Mouse (Mus musculus) ES-CJ7 (cell line): ENCODE measurements around the gene Car1.
"Not testable (repeated sequence)": the region's sequence is repeated elsewhere in the genome, so short reads cannot be mapped to it uniquely, and the experiment has no call there.

ENCODE experiments used
- DNase-seq: peaks from one replicate; pipeline ENCODE4 v3.0.0; 2011; ENCODE audit warnings: low read depth, low spot score

Gene Car1

DNA sequence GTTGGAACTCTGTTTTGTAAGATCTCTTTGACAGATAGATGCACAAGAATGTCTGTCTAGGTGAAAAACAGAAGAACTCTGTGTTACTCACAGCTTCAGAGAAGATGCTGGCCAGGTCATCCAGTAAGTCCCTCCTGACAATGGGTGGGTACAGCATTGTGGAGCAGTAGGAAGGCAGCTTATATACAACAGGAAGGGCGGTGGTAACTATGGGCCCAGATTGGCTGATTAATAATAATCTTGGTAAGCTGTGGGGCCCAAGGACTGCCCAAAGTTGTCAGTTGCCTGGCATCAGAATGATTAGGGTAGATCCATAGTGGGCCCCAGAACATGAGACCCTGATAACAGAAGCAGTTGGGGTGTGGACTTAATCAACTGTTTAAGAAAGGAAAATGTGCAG is at the start of gene Car1:
Gene Car1 (minus strand): TSS at position 158 of the 400 bp plus-strand sequence.
- no peak for DNase-seq

DNA sequence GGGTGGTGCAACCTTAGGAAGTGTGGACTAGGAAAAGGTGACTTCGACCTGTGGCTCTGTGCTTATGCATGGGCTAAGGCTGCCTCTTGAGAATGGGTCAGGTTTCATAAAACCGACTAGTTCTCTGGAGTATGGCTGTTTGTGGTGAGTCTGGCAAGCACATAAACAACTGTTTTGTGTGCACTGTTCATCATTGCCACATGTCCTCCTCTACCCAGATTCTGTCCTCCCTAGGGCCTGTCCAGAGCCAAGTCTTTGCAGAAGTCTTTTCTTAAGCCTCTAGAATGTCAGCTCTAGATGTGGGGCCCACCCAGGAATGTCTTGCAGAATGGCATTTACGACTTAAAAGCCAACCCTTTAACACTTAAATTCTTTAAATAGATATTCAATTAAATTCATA is 49.7 kb upstream of the Car1 start:
- DNase-seq: no peak

DNA sequence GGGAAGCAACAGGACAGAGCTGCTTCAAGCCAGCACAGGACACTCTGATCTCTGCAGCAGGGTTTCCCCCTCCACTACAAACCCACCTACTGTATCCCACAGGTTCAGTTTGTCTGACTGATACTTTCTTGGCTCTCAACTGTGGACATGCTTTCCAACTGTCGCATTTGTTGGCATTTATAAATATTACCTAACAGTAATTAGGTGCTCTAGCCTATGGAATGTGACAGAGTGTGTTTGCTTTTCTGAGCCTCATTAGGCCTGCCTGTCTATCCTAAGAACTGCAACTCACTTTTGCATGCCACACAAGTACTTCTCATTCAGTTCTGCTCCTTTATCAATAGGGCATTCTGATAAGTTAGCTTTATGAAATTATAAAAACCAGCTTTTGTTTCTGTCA is 46.3 kb upstream of the Car1 start:
- DNase-seq: no peak

DNA sequence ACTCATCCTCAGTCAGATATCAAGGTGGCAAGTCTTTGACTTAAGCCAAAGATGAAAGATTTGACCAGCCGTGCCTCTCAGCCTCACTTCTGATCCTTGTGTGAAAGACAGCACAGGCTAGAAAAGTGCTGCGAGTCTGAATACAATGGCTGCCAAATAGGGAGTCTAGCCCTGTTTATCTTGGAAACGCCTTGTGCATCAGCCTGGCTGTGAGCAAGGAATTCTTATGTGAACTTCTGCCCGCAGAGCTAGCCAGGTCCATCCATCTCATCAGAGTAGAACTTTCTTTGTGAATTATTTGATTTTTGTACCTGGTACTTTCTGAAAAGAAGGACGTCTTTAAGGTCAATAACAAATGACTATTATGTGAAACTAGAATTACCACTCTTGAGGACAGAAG is 45.8 kb upstream of the Car1 start:
- no peak for DNase-seq

DNA sequence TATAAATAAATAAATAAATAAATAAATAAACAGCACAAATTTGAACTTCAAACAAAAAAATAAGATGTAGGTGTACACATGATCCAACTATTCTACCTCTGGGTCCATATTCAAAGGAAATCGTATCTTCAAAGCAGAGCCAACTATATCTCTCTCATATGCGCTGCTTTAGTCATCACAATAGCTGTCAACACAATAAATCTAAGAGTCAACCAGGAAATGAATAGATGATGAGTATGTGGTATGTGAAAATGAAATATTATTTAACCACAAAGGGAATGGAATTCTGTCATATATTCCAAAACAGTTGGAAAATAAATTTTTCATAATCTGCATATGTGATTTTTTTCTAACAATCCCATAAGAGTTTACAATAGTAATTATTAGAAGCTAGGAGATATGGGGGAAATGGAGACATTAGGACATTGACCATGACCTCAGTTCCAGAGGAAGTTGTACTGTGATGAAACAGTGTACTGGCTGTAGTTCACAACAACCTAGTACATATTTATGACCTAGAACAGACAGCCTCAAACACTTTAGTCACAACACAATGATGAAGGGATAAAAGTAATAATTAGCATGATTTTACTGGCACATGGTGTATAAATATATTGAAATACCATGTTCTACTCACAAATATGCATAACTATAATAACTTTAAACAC is 40.6 kb upstream of the Car1 start:
- no peak for DNase-seq

DNA sequence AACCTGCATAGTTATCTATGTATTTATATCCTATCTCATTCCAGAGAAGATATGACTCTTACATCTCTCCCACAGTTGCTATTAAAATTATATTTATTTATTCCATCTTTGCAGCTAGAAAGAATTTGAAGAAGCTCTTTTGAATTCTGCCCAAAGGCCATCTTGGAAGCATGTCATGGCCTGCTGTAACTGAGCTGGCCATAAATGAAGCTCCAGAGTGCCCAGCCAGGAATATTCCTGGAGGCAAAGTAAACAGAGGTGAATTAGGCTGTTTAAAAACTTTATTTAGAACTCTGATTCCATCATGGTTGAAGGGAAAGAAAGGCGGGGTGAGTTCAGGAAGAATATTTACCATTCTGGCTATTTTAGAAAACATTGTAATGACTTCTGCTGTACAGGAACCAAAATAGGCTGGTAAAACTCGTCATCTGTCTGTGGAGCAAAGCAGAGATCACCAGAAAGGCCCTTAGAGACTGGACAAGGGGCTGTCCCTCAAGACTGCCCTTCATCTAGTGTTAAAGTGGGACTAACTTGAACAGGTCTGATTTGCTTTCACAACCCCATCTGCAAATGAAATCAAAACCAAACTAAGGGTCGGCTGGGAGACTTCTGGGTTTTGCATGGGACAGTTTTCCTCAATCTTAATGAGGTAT is 31.4 kb upstream of the Car1 start:
- DNase-seq: no peak

DNA sequence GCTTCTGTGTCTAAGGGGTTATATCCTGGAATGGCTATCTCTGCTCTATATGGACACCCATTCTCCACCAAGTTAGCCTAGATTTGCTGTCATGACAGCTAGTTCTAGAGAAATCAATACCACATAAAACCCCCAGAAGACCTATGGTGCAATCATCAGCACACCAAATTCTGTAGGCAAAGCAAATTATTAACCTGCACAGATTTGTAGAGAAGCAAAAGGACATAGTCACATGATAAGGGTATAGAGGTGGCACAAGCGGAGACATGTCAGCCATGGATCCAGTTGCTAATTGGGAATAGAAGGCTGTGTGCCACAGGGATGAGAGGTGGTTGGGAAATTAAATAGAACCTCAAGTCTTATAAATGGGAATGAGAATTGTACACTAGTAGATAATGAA is 30.8 kb upstream of the Car1 start:
- DNase-seq: no peak

DNA sequence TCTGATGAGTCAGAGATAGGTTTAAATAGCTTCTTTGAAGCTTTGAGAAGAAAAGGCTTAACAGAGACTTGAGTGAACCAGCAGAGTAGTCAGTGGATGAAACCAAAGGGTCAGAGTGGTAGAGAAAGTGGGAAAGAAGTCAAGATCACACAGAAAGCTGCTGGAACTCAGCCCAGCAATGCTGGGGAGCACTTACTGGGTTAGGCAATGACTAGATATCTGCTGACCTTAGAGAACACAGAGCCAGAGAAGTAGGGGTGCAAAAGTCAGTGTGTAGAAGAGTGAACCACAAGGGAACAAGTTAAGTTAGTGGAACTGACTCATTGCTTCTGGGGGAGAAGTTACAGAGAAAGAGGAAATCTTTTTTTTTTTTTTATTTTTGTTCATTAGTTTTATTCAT is 24.6 kb upstream of the Car1 start:
- DNase-seq: no peak

DNA sequence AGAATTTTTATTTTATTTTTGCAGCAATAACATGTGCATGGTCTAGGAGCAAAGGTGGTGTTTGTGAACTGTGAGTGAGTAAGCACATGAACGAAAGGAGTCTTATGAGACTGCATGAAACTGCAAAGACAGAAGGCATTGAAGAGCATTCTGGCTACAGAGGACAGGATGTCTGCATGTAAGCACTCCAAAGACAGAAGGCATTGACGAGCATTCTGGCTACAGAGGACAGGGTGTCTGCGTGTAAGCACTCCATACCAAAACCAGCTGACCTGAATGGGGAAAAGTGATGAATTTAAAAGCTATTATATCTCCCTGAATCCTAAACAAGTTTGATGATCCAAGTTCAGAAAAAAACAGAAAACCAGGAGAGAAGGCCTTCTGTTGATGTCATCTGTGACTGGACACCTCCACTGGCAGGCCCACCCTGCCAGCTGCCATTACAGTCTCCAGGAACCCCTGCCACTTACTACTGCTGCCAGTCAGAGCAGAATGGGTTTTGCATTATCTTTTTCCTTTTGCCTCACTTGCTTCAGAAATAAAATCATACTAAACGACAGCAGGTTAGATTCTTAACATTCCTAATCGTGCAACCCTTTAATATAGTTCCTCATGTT is 23.2 kb upstream of the Car1 start:
- no peak for DNase-seq

DNA sequence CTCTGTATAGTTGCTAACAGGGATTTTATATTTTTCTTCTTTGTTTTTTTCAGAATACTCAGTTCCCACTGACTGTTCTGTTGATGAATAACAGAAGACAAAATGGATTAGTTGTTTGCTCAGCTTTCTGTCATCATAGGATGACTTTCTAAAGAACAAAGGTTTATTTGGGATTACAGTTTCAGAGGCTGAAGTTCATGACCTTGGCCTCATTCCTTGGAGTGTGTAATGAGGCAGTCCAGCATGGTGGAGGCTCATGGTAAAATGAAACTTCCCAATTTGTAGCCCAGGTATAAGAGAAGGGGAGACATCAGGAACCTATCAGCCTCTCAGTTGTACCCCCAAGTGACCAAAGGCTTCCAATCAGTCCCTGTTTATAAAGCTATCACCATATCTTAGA is 20.7 kb upstream of the Car1 start:
- DNase-seq: no peak

DNA sequence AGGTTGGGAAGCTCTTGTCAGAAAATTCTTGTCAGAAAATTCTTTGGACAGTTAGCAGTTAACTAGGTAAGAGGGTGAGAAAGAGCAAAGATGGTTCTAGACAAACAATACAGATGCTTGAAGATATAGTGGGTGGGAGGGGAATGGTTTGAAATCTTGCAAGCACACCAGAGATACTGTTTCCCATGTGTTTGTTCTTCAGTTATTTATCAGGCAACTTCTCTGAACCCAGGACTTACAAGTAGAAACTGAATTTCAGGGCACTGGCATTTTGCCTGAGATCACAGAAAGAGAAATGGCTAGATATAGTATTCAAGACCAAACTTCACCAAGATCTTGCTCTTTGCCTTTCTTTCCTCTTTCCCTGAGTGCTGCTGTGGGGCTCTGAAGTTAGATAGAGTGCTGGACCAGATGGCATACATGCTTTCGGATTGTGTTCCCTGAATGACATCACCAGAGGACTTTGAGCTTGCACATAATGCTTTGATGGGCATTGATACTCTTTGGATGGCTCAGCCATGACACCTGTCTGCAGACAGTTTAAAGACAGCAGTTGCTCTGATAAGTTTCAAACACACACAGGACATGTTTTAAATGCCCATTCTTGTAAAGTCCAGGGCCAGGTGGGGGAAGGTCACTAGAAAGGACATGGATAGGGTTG is 11.8 kb upstream of the Car1 start:
- DNase-seq: no peak

DNA sequence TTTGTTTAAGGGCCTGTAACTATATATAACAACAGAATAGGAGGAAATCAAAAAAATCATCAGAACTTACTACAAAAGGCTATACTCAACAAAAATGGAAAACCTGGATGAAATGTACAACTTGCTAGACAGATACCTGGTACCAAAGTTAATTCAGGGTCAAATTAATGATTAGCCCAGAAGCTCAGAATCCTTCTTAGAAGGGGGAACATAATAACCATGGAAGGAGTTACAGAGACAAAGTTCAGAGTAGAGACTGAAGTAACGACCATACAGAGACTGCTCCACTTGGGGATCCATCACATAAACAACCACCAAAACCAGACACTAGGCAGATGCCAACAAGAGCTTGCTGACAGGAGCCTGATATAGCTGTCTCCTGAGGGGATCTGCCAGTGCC is 7.2 kb upstream of the Car1 start:
- not testable (repeated sequence) for DNase-seq

DNA sequence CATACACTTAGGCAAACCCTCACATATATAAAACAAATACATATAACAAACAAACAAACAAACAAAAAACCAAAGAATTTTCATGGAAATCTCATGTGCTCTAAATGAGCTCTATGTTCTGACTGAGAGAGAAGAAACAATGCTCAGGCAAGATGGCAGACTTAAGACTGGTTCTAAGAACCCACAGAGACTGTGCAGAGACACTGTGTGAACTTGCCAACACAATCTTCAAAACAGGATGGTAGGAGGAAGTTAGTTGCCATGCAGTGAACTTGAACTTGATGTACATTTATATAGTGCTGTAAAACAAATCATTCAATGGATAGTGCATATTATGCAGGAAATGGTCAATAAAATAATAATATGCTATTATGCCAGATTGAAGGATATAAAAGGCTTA is 1.5 kb downstream of the Car1 start:
- DNase-seq: no peak

DNA sequence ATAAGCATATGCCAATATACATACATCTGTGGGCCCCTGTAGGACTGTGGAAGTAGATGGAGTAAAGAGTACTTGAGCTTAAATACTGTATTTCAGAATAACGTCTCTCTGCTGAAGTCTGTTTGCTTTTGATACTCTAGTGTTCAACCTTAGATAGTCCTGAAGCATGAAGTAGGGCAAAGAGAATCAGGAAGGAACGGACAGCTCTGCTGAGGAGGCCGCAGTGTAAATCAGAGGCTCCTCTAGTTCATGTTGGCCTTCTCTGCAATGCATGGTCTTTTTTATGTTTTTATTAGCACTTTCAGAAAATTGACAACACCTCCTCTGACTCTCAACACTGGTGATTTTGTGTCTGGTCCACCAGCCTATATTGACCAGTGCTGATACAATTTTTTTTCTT is 2.2 kb downstream of the Car1 start:
- DNase-seq: no peak

DNA sequence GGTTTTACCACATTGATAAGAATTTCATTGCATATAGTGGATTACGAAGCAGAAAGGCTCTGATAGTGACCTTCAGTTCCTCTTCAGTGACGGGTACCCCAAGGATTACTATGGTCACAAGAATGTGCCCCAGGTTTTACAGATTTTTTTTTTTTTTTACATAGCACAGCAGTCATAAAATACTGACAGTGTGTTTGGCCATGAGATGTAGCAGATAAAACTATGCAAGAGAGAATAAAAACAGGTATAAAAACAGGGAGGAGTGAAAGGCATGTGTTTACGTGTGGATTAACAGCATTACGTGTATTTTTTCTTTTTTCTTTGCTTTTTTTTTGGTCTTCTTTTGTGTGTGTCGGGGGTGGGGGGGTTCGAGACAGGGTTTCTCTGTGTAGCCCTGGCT is 3.3 kb downstream of the Car1 start:
- no peak for DNase-seq

DNA sequence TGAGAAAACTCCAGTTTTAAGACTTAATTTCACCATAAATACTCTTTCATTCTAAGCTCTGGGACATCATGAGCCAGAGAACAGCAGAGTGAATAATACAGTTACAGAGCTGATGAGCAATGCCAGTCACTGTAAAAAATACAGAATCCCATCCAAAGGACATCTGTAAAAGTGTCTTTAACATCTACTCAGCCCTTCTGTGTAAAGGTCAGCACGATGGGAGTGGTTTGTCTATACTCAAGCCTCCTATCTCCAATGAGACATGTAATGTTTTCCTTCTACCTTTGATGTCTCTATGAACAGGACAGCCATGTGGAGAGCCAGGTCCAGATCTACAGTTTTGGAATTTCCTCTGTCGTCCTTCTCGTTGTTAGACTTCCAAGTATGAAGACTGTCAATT is 11.1 kb downstream of the Car1 start:
- DNase-seq: no peak

DNA sequence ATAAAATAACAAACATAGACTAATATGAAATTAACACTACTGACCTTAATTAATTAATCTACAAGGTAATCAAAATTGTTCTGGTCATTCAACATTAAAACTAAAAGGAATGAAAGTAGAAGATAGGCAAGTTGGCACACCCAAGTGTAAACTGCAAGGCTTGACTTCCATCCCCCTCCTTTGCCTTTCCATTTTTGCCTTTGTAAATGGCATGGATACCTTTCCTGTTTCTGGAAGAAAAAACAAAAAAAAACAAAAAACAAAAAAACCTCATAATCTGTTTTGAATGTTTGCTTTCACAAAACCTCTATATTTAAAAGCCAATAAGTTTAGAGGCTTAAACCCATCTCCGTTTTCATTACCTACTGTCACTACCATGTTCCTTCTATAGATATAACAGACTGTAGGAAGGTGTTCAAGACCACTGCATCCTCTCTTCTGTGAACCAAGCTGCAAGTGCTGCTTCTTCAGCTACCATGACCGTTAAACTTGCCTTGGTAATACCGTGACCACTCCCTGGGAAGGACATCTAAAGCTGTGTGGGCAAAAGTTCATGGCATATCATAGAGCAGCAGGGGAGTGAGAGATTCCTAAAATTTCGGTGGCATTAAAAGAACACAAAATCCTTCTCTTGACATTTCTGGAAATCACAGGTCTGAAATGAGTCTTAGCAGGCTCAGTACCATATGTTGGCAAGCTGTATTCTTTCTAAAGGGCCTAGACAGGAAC is 12.7 kb downstream of the Car1 start:
- no peak for DNase-seq

DNA sequence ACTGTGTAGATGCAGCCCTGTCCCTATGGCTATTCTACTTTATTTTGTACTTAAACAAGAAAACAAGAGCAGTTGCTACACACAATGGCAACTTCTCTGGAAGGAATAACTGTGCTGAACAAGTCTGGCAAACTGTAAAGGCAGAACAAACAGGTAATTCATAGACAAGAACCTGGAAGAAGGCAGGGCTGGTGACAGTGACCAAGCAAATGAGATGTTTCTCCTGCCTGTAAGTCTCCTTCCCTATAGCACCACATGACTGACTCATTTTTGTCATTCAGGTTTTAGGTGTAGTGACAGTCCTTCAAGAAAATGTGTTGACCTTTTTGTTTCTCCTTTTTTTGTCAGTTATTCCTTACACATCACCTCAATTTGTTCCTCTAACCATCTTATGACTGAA is 16.1 kb downstream of the Car1 start:
- no peak for DNase-seq

DNA sequence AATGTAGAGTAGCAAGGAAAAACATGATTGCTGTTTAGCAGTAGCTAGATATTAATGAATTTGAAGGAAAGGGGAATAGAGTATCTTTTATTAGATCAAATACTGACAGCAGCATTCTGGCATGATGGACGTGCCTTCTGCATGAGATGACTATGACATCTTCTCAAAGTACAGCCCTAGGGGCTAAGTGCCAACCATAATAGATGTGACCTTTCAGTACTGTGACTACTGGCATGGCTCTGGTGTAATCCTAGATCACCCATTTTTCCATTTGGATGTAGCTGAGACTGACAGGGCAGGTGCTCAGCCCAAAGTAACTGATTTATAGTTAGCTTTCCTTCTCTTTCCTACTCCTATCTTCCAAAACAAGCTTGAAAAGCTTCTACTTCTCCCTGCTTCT is 20.6 kb downstream of the Car1 start:
- DNase-seq: no peak

DNA sequence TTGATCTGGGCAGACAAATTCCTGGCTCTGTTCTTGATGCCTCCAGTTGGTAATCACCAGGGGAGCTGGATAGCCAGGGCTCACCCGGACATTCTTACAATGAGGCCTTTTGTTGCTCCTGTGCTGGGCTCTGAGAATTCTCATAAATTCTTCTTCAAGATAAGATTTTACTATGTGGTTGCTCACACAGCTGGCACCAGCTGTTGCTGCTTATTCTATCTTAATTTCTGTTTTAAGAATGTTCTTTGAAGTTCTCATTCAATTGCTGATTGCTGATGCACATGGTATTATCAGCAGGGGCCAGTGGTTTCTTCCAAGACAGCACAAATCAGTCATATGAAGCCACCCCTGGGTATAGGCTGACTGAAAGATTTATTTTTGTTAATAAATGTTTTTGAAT is 21.0 kb downstream of the Car1 start:
- DNase-seq: no peak

DNA sequence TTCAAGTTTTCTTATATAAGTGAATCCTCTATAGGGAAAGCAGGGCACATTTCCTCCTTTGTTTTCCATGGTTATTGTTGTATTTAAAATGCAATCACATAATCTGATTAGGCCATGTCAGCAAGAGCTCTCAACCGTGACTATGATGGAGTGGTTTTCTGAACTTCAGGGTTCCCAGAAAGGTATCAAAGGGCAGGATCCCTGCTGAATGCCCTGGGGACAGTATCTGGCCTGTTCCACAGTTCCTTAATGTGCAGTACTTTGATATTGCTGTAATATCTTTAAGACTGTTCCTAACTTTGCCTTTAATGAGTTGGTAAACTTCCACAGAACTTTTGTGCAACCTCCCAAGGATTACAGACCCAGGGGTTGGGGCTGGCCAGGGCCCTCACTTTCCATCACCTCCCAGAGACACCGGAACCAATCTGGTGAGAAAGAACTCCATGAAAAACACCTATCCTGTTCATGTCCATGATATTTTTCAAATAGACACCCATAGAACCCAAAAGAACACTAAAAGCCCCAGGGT is 21.6 kb downstream of the Car1 start:
- DNase-seq: no peak

DNA sequence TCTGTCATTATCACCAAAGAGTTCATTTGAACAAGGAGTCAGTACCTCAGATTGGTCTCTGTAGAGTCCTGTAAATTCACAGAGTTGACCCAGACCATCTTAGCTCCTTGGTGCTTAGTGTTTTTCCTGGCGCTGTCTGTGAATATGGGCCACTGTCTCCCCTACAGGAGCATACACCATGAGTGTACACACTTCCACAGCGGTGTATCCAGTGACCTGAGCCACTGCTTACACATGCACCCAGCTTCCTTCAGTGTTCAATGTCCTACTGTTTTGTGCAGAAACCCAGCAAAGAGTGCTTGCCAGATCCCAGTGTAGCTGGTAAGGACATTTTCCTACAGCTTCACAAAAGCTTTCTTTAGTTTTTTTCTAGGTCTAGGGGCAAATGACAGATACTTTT is 22.8 kb downstream of the Car1 start:
- no peak for DNase-seq
